Mouse (Mus musculus) limb, embryonic 10.5 days (tissue): ENCODE data around the gene Mcpt8. TPM values are rescaled to one million over a fixed set of nuclear protein-coding genes. Genes with fewer than 3 reads are reported as not detected.
"Not testable (repeated sequence)": the region's sequence is repeated elsewhere in the genome, so short reads cannot be mapped to it uniquely, and the experiment has no call there.

Experiments used
- DNase-seq: peaks from one replicate; pipeline ENCODE4 v3.0.0-alpha.2; 2017; ENCODE audit warnings: low spot score
- H3K27ac ChIP-seq: fragments of 300-500 bp; sonication (generic); 2 replicates; pipeline ENCODE4 v1.5.1; 2016; ENCODE audit warnings: mild to moderate bottlenecking
- H3K27me3 ChIP-seq: fragments of 300-500 bp; sonication (generic); 2 replicates; pipeline ENCODE4 v1.6.1; 2016; ENCODE audit warnings: low read depth, mild to moderate bottlenecking; ENCODE audit not compliant: poor library complexity, severe bottlenecking
- H3K36me3 ChIP-seq: fragments of 300-500 bp; sonication (generic); 2 replicates; pipeline ENCODE4 v1.6.1; 2016; ENCODE audit warnings: mild to moderate bottlenecking, moderate library complexity
- H3K4me1 ChIP-seq: fragments of 300-500 bp; sonication (generic); 2 replicates; pipeline ENCODE4 v1.6.1; 2016
- H3K4me3 ChIP-seq: fragments of 300-500 bp; sonication (generic); 2 replicates; pipeline ENCODE4 v1.5.1; 2016; ENCODE audit warnings: mild to moderate bottlenecking, moderate library complexity
- H3K9me3 ChIP-seq: fragments of 300-500 bp; sonication (generic); replicated peaks from 2 replicates; pipeline ENCODE4 v1.6.1; 2016; ENCODE audit warnings: mild to moderate bottlenecking
- WGBS: fragments of 180-500 bp; shearing (Covaris S2); methylation state at CpG from one replicate; pipeline ENCODE4 v1.1.7; 2016; 5-methylcytosine and 5-hydroxymethylcytosine counted together
- microRNA-seq: library from miRNA; unstranded; fragments of <30 nt; microRNA quantifications from one replicate; pipeline ENCODE4, GENCODE M21; 2017
- polyA plus RNA-seq: library from polyadenylated mRNA; unstranded; fragments of >200 nt; fragmentation: Nextera tagmentation; extraction: Ambion mirVana; gene quantifications from 2 replicates; pipeline ENCODE4 v1.2.1, GENCODE M21; 2016

Mcpt8 gene
- polyA plus RNA-seq, 1 experiment from 2014 or later: not detected

DNA sequence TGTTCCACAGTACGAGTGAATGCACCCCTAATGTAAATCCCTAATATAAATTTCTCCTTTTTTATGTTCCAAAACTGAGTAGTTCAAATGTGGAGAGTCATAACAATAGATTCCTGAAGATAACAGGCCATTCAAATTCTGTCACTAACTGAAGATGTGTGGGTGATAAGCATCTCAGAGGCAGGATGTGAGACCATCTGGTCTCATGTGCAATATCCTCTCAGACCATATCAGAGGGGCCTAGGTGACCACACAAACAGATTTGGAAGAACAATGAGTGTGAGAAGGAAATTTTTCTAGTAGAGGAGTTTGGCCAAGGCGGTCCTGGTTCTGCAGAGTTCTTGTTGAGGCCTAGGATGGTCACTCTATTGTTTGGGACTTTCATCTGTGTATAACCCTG lies 8.3 kb upstream of the Mcpt8 start:
- WGBS: 84% methylated on average over 2 of the region's 2 CpGs
- no peaks in the 10 kb centered on the region for H3K4me1 ChIP-seq

DNA sequence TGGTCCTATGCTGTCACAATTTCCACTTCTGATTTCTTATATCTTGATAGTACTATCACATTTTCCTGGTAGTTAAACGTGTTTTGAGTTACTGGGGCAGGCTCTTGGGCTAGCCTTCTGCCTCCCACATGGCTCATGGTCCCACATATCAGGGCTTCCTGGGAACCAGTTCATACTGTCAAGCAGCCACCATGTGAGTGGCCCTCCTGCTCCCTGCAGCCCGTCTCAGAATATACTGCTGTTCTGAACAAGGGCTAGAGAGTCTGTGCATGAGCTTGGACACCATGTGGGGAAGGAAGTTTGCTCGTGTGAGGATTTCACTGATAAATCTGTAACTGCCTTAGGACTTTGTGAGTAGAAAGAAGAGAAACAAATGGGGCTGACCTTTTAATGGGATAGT lies 1.6 kb upstream of the Mcpt8 start:
- H3K4me3 ChIP-seq: no peak overlapping the region
- H3K27me3 ChIP-seq: no peaks in the 10 kb centered on the region
- H3K27ac ChIP-seq: no peak overlapping the region
- no peaks in the 10 kb centered on the region for H3K4me1 ChIP-seq
- DNase-seq: no peak
- H3K9me3 ChIP-seq: no peaks in the 10 kb centered on the region
- WGBS: 72% methylated on average over 3 of the region's 3 CpGs
- no peaks in the 10 kb centered on the region for H3K36me3 ChIP-seq

More for the DNA sequence above, 8.3 kb upstream of the Mcpt8 start:
- H3K9me3 ChIP-seq: no peaks in the 10 kb centered on the region
- no peaks in the 10 kb centered on the region for H3K27me3 ChIP-seq
- H3K27ac ChIP-seq: no peak overlapping the region
- no peak overlapping the region for H3K4me3 ChIP-seq
- H3K36me3 ChIP-seq: no peaks in the 10 kb centered on the region
- DNase-seq: no peak

DNA sequence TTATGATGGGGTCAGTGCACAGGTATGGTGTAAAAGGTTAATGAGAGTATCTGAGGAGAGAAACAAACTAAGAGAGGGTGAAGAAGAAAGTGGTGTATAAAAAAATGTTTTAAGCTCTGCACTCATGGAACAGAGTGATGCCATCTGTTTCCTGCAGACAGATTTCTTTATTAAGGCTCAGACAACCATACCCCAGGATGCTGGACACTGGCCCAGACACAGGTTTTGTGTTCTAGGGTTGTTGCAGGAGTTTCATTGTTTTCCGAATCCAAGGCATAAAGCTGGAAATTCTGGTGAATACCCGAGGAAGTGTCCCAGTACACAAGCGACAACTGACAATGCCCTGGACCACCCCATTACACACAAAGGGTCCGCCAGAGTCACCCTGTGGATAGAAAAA lies 3.1 kb downstream of the Mcpt8 start:
- H3K4me1 ChIP-seq: no peaks in the 10 kb centered on the region
- H3K27ac ChIP-seq: no peak overlapping the region
- no peaks in the 10 kb centered on the region for H3K9me3 ChIP-seq
- H3K36me3 ChIP-seq: no peaks in the 10 kb centered on the region
- 88% methylated on average over 4 of the region's 4 CpGs for WGBS
- H3K4me3 ChIP-seq: no peak overlapping the region
- no peaks in the 10 kb centered on the region for H3K27me3 ChIP-seq
- DNase-seq: no peak

DNA sequence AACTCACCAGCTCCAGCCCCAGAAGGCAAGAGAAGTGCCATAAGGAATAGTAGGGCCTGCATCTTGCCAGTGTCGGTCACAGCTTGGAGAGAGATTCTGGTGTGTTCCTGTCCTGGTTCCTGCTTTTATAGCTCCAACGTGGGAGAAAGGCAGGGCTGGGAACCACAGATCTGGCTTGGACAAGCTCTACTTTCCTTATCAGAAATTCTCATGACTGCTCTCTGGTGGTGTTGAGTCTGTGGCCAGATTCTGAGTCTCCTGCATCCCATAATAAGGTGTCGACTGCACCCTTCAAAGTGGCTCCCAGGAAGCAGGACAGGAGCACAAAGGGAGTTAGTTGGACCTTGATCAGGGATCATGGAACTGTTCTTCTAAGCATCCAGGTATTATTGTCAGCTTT lies 22.9 kb downstream of the Mcpt8 start, which contains the start of gene Mcpt4:
Gene Mcpt4 (minus strand): TSS at position 101 of the 400 bp plus-strand sequence.
- DNase-seq, H3K9me3 ChIP-seq, H3K36me3 ChIP-seq, H3K4me1 ChIP-seq, H3K27me3 ChIP-seq, H3K4me3 ChIP-seq, H3K27ac ChIP-seq: not testable (repeated sequence)
- 73% methylated on average over 3 of the region's 3 CpGs for WGBS

DNA sequence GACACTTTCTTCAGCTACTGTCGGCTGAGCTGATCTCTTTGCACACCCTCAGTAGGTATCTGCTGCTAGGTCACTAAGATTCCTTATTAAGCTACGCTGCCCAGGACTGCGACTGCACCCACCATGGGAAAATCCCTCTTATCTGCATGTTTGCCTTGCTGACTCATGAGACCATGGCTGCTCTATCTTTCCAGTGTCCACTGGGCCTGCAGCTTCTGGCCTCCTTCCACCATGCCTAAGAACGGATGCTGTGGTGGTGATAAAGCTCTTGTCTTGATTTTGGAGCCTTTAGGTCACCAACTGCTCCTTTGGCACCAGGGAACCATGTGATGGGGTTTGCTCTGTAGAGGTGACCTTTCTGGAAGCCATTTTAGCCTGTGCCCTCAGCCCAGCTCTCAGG lies 27.4 kb downstream of the Mcpt8 start:
- no peak for DNase-seq
- 88% methylated on average over 4 of the region's 4 CpGs for WGBS
- H3K36me3 ChIP-seq: no peaks in the 10 kb centered on the region
- no peak overlapping the region for H3K27ac ChIP-seq
- no peaks in the 10 kb centered on the region for H3K9me3 ChIP-seq
- no peaks in the 10 kb centered on the region for H3K27me3 ChIP-seq
- no peaks in the 10 kb centered on the region for H3K4me1 ChIP-seq
- H3K4me3 ChIP-seq: no peak overlapping the region

DNA sequence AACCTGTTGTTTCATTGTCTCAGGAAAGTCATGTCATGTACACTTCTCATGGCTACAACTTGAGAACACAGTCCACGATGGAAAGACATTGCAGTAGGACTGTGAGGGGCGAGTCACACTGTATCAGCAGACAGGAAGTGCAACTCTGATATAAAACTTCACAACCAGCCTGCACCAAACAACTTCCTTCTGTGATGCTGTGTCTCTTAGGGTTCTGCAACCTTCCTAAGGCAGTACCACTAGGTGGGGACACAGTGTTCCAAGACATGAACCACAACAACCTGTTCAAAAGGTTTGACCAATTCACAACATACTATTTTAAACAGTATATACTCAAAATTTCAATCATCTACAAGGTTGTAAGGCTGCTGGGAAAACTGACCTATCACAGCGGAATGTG lies 29.7 kb downstream of the Mcpt8 start:
- no peaks in the 10 kb centered on the region for H3K9me3 ChIP-seq
- H3K4me1 ChIP-seq: no peaks in the 10 kb centered on the region
- no peaks in the 10 kb centered on the region for H3K36me3 ChIP-seq
- no peak overlapping the region for H3K4me3 ChIP-seq
- 88% methylated on average over 3 of the region's 3 CpGs for WGBS
- H3K27me3 ChIP-seq: no peaks in the 10 kb centered on the region
- H3K27ac ChIP-seq: no peak overlapping the region
- DNase-seq: no peak

DNA sequence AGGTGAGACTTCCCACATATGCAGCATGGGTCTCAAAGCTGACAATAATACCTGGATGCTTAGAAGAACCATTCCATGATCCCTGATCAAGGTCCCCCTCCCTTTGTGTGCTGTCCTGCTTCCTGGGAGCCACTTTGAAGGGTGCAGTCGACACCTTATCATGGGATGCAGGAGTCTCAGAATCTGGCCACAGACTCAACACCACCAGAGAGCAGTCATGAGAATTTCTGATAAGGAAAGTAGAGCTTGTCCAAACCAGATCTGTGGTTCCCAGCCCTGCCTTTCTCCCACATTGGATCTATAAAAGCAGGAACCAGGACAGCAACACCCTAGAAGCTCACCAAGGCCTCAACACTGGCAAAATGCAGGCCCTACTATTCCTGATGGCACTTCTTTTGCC lies 43.3 kb downstream of the Mcpt8 start, which contains the start of gene Mcpt2:
Gene Mcpt2 (plus strand): TSS at position 250 of the 400 bp plus-strand sequence.
- not testable (repeated sequence) for DNase-seq, H3K4me3 ChIP-seq, H3K9me3 ChIP-seq, H3K27ac ChIP-seq, H3K36me3 ChIP-seq, H3K4me1 ChIP-seq, H3K27me3 ChIP-seq
- 77% methylated on average over 1 of the region's 1 CpGs for WGBS

DNA sequence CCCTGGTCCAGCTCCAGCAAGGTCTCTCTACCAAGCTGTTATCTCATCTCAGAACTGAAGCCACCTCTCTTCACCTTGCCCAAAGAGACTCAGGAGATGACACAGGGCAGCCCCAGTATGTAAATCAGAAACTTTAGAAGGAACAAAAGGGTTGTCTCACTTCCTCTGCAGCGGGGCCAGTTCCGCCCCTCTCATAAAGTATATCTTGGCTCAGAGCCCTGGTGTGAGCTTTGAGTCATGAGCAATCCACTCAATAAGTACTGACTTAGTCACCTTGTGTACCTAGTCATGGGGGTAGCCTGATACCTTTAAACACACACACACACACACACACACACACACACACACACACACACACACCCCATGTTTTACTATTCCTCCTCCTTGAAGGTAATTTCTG lies 50.6 kb downstream of the Mcpt8 start:
- H3K36me3 ChIP-seq: no peaks in the 10 kb centered on the region
- no peaks in the 10 kb centered on the region for H3K27me3 ChIP-seq
- no peaks in the 10 kb centered on the region for H3K4me1 ChIP-seq
- H3K4me3 ChIP-seq: no peak overlapping the region
- no peak for DNase-seq
- H3K9me3 ChIP-seq: no peaks in the 10 kb centered on the region
- H3K27ac ChIP-seq: no peak overlapping the region
- WGBS: 85% methylated on average over 2 of the region's 2 CpGs

Small RNAs within 50 kb of the gene (microRNA-seq; reads per million reads assigned to microRNA genes)
- not detected for gene Mir6949

Other genes starting within 250 kb of the Mcpt8 start
- gene Nynrin, start 231.3 kb downstream of the Mcpt8 start, polyA plus RNA-seq: 31.1 and 44.4 TPM in 2 replicates
- 0.15 and 0.31 TPM in 2 replicates for gene Cbln3, start 200.9 kb downstream of the Mcpt8 start, polyA plus RNA-seq
- gene Khnyn, start 200.3 kb downstream of the Mcpt8 start, polyA plus RNA-seq: 35.0 and 38.8 TPM in 2 replicates
- gene Sdr39u1, start 185.0 kb downstream of the Mcpt8 start, polyA plus RNA-seq: 55.0 and 70.3 TPM in 2 replicates
- gene Cma1, start 140.6 kb downstream of the Mcpt8 start, polyA plus RNA-seq: not detected in 2 replicates
- not detected in 2 replicates for gene Cma2, start 134.3 kb downstream of the Mcpt8 start, polyA plus RNA-seq
- not detected in 2 replicates for gene Mcpt1, start 67.3 kb downstream of the Mcpt8 start, polyA plus RNA-seq
- not detected in 2 replicates for gene Mcpt9, start 54.8 kb downstream of the Mcpt8 start, polyA plus RNA-seq
- not detected in 2 replicates for gene Mcpt2, start 43.2 kb downstream of the Mcpt8 start, polyA plus RNA-seq
- gene Mcpt4, start 23.0 kb downstream of the Mcpt8 start, polyA plus RNA-seq: not detected in 2 replicates
- not detected in 2 replicates for gene Ctsg, start 17.3 kb upstream of the Mcpt8 start, polyA plus RNA-seq
- not detected in 2 replicates for gene Gzme, start 35.4 kb upstream of the Mcpt8 start, polyA plus RNA-seq
- gene Gzmd, start 47.3 kb upstream of the Mcpt8 start, polyA plus RNA-seq: not detected in 2 replicates
- not detected in 2 replicates for gene Gzmg, start 74.3 kb upstream of the Mcpt8 start, polyA plus RNA-seq
- not detected in 2 replicates for gene Gzmn, start 89.3 kb upstream of the Mcpt8 start, polyA plus RNA-seq
- not detected in 2 replicates for gene Gzmf, start 126.1 kb upstream of the Mcpt8 start, polyA plus RNA-seq
- gene Gzmc, start 149.4 kb upstream of the Mcpt8 start, polyA plus RNA-seq: 0.23 and 0.28 TPM in 2 replicates
- gene Gzmb, start 177.0 kb upstream of the Mcpt8 start, polyA plus RNA-seq: not detected in 2 replicates